Mouse (Mus musculus): ENCODE results near the gene Gca. TPM values are rescaled to one million over a fixed set of nuclear protein-coding genes. Genes with fewer than 3 reads are reported as not detected.
A peak's percentile ranks its signal among the peaks of the same experiment; 100 is the strongest.

Gca gene
- 2.7 and 2.9 TPM in 2 replicates for polyA plus RNA-seq (2016; fragmentation: Nextera tagmentation; extraction: Ambion mirVana)

- Histone ChIP-seq H3K36me3 (replicated peaks) (no peaks in the 10 kb centered on the region), H3K27me3 (ENCODE audit: poor library complexity, severe bottlenecking) (peaks cover 15% of the 10 kb centered on the region), H3K27ac (peak within 1 kb of the TSS; percentile 76), H3K9me3 (no peaks in the 10 kb centered on the region), H3K4me3 (peak within 1 kb of the TSS; percentile 70), H3K4me1 (peaks cover 9% of the 10 kb centered on the region; the same call in 1 of the 2 replicates)
- DNase-seq (ENCODE audit: extremely low spot score, low spot score): peak; percentile 86
- 1% methylated on average over 43 of the region's 43 CpGs for WGBS
These were observed at the start of gene Gca for GRCm38 (mm10) chr2:62664135-62664670. Gene Gca (plus strand): TSS chr2:62664285.

GRCm38 (mm10) chr2:62618934-62619341 is 45.1 kb upstream of the Gca start:
- Histone ChIP-seq H3K27ac (no peak overlapping the region), H3K27me3 (ENCODE audit: poor library complexity, severe bottlenecking) (no peaks in the 10 kb centered on the region), H3K9me3 (no peaks in the 10 kb centered on the region), H3K4me3 (no peak overlapping the region), H3K4me1 (no peaks in the 10 kb centered on the region), H3K36me3 (replicated peaks) (no peaks in the 10 kb centered on the region)
- WGBS: 84% methylated on average over 7 of the region's 7 CpGs
- no peak for DNase-seq (ENCODE audit: extremely low spot score, low spot score)

- no peak for DNase-seq (ENCODE audit: extremely low spot score, low spot score)
- Histone ChIP-seq H3K9me3 (no peaks in the 10 kb centered on the region), H3K27ac (no peak overlapping the region), H3K4me3 (no peak overlapping the region), H3K36me3 (replicated peaks) (no peaks in the 10 kb centered on the region), H3K4me1 (no peaks in the 10 kb centered on the region), H3K27me3 (ENCODE audit: poor library complexity, severe bottlenecking) (no peaks in the 10 kb centered on the region)
- WGBS: 63% methylated on average over 2 of the region's 2 CpGs
These were observed 44.4 kb upstream of the Gca start for GRCm38 (mm10) chr2:62619679-62620078.

- H3K9me3 ChIP-seq: no peaks in the 10 kb centered on the region
- H3K4me1 ChIP-seq: no peaks in the 10 kb centered on the region
- no peak overlapping the region for H3K27ac ChIP-seq
- no peaks in the 10 kb centered on the region for H3K36me3 ChIP-seq (replicated peaks)
- H3K4me3 ChIP-seq: no peak overlapping the region
- no peaks in the 10 kb centered on the region for H3K27me3 ChIP-seq (ENCODE audit: poor library complexity, severe bottlenecking)
- WGBS: 87% methylated on average over 8 of the region's 8 CpGs
- DNase-seq (ENCODE audit: extremely low spot score, low spot score): no peak
These were observed 41.1 kb upstream of the Gca start for GRCm38 (mm10) chr2:62623024-62623441.

GRCm38 (mm10) chr2:62627728-62628127 is 36.4 kb upstream of the Gca start:
- no peak overlapping the region for H3K4me3 ChIP-seq
- 11% methylated on average over 5 of the region's 5 CpGs for WGBS
- H3K9me3 ChIP-seq: no peaks in the 10 kb centered on the region
- H3K27me3 ChIP-seq (ENCODE audit: poor library complexity, severe bottlenecking): no peaks in the 10 kb centered on the region
- no peaks in the 10 kb centered on the region for H3K36me3 ChIP-seq (replicated peaks)
- DNase-seq (ENCODE audit: extremely low spot score, low spot score): no peak
- H3K4me1 ChIP-seq: no peaks in the 10 kb centered on the region
- H3K27ac ChIP-seq: no peak overlapping the region

GRCm38 (mm10) chr2:62628356-62628755 is 35.7 kb upstream of the Gca start:
- Histone ChIP-seq H3K4me1 (no peaks in the 10 kb centered on the region), H3K36me3 (replicated peaks) (no peaks in the 10 kb centered on the region), H3K9me3 (no peaks in the 10 kb centered on the region), H3K27me3 (ENCODE audit: poor library complexity, severe bottlenecking) (no peaks in the 10 kb centered on the region), H3K4me3 (no peak overlapping the region), H3K27ac (no peak overlapping the region)
- WGBS: 89% methylated on average over 5 of the region's 5 CpGs
- DNase-seq (ENCODE audit: extremely low spot score, low spot score): no peak

GRCm38 (mm10) chr2:62630446-62630845 is 33.6 kb upstream of the Gca start:
- 33% methylated on average over 6 of the region's 6 CpGs for WGBS
- no peaks in the 10 kb centered on the region for H3K36me3 ChIP-seq (replicated peaks)
- no peak overlapping the region for H3K27ac ChIP-seq
- no peaks in the 10 kb centered on the region for H3K27me3 ChIP-seq (ENCODE audit: poor library complexity, severe bottlenecking)
- no peaks in the 10 kb centered on the region for H3K9me3 ChIP-seq
- no peak for DNase-seq (ENCODE audit: extremely low spot score, low spot score)
- H3K4me1 ChIP-seq: no peaks in the 10 kb centered on the region
- H3K4me3 ChIP-seq: no peak overlapping the region

GRCm38 (mm10) chr2:62639869-62640268 is 24.2 kb upstream of the Gca start:
- H3K27ac ChIP-seq: no peak overlapping the region
- no peaks in the 10 kb centered on the region for H3K9me3 ChIP-seq
- H3K4me1 ChIP-seq: no peaks in the 10 kb centered on the region
- no peak overlapping the region for H3K4me3 ChIP-seq
- 87% methylated on average over 2 of the region's 2 CpGs for WGBS
- peaks cover 12% of the 10 kb centered on the region for H3K27me3 ChIP-seq (ENCODE audit: poor library complexity, severe bottlenecking)
- H3K36me3 ChIP-seq (replicated peaks): no peaks in the 10 kb centered on the region
- DNase-seq (ENCODE audit: extremely low spot score, low spot score): no peak

GRCm38 (mm10) chr2:62643405-62644305 is 20.4 kb upstream of the Gca start:
- Histone ChIP-seq H3K4me1 (peaks cover 18% of the 10 kb centered on the region), H3K36me3 (replicated peaks) (no peaks in the 10 kb centered on the region), H3K9me3 (no peaks in the 10 kb centered on the region), H3K4me3 (no peak overlapping the region), H3K27ac (no peak overlapping the region), H3K27me3 (ENCODE audit: poor library complexity, severe bottlenecking) (peaks cover 20% of the 10 kb centered on the region)
- WGBS: 57% methylated on average over 21 of the region's 21 CpGs
- no peak for DNase-seq (ENCODE audit: extremely low spot score, low spot score)

- no peak for DNase-seq (ENCODE audit: extremely low spot score, low spot score)
- WGBS: 90% methylated on average over 5 of the region's 5 CpGs
- Histone ChIP-seq H3K4me1 (peaks cover 18% of the 10 kb centered on the region), H3K27ac (no peak overlapping the region), H3K4me3 (no peak overlapping the region), H3K9me3 (no peaks in the 10 kb centered on the region), H3K36me3 (replicated peaks) (no peaks in the 10 kb centered on the region), H3K27me3 (ENCODE audit: poor library complexity, severe bottlenecking) (peaks cover 20% of the 10 kb centered on the region)
These were observed 19.2 kb upstream of the Gca start for GRCm38 (mm10) chr2:62644891-62645290.

- Histone ChIP-seq H3K36me3 (replicated peaks) (no peaks in the 10 kb centered on the region), H3K4me1 (peaks cover 18% of the 10 kb centered on the region), H3K27me3 (ENCODE audit: poor library complexity, severe bottlenecking) (peaks cover 20% of the 10 kb centered on the region), H3K9me3 (no peaks in the 10 kb centered on the region), H3K4me3 (peak overlapping the region; percentile 58), H3K27ac (peak overlapping the region; percentile 78; the same call in 1 of the 2 replicates)
- DNase-seq (ENCODE audit: extremely low spot score, low spot score): peak; percentile 31
- WGBS: 37% methylated on average over 12 of the region's 12 CpGs
These were observed 18.6 kb upstream of the Gca start for GRCm38 (mm10) chr2:62645475-62645874.

GRCm38 (mm10) chr2:62646014-62646645 is 18.0 kb upstream of the Gca start, which contains the start of gene Ifih1:
Gene Ifih1 (minus strand): TSS chr2:62646255.
- H3K27me3 ChIP-seq (ENCODE audit: poor library complexity, severe bottlenecking): peaks cover 20% of the 10 kb centered on the region
- H3K9me3 ChIP-seq: no peaks in the 10 kb centered on the region
- H3K4me3 ChIP-seq: peak within 1 kb of the TSS; percentile 58
- H3K4me1 ChIP-seq: peaks cover 18% of the 10 kb centered on the region
- peak; percentile 65 for DNase-seq (ENCODE audit: extremely low spot score, low spot score)
- under 1% methylated on average over 30 of the region's 30 CpGs for WGBS
- H3K36me3 ChIP-seq (replicated peaks): no peaks in the 10 kb centered on the region
- H3K27ac ChIP-seq: peak within 1 kb of the TSS; percentile 78

Measured in forebrain, embryonic 10.5 days (tissue).